Mouse (Mus musculus) cerebellum, postnatal 25 days (tissue): Measurements from ENCODE around the gene Rpn2.

Experiments
- DNase-seq, 2 experiments: peaks; one replicate each; pipeline ENCODE4 v3.0.0; 2021; ENCODE audit warnings: mixed read lengths in 2 of 2

The Rpn2 gene

DNA sequence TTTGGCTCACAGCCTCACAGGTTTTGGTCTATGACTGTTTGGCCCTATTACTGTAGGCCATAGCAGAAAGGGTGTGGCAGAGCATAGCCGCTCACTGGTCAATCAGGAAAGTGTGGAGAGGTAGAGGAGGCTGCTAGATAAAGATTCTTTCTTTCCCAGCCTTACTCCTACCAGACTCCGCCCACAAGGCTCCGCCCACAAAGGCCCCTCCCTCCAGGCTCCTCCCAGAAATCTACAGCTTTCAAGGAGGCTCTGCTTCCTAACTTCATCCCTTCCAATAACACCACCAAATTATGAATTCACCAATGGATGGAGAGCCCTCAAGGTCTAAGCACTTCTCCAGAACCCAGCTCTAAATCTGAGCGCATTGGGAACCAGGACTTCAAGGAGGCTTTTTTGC is 74.4 kb downstream of the Rpn2 start:
- DNase-seq = no peak

DNA sequence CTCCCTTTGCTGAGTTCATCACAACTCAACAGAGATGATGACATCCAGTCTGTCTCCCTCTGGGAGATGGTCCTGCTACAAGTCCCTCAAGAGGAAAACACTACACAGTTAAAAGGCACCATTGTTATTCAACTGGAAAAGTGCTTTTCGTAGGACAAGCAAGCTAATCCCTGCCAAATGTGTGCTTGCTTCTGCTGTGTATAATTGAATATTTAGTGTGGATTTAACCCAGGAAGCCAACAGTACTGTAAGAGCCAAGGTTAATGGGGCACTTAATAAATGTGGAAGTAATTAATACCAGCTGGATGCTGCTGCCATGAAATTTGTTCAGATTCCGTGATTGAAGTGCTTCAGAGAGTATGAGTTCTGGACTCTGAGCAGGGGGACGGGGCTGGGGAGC is 75.3 kb downstream of the Rpn2 start:
- no peak for DNase-seq

DNA sequence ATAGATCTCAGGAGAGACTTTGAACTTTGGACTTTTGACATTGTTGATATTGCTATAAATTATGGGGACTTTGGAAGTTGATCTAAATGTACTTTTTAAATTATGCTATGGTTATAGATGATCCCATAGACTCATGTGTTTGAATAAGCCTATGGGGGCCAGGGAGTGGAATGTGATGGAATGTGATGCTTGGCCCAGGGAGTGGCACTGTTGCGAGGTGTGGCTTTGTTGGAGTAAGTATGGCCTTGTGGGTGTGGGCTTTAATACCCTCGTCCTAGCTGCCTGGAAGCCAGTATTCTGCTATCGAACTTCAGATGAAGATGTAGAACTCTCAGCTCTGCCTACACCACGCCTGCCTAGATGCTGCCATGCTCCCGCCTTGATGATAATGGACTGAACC is 81.2 kb downstream of the Rpn2 start:
- no peak for DNase-seq

DNA sequence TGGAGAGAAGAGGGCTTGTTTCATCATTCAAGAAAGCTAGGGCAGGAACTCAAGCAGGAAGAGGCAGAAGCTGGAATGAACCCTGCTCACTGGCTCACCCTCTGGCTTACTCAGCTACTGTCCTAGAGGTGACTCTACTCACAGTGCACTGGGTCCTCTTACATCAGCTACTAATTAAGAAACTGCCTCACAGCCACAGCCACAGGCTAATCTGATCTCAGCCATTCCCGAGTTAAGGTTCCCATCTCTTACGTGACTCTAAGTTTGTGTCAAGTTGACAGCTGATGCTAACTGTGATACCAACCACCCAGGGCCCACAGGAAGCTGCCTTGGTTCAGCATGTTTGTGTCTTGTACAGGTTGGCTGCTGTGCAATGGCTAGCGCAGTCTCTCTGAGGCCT is 84.2 kb downstream of the Rpn2 start:
- no peak for DNase-seq

DNA sequence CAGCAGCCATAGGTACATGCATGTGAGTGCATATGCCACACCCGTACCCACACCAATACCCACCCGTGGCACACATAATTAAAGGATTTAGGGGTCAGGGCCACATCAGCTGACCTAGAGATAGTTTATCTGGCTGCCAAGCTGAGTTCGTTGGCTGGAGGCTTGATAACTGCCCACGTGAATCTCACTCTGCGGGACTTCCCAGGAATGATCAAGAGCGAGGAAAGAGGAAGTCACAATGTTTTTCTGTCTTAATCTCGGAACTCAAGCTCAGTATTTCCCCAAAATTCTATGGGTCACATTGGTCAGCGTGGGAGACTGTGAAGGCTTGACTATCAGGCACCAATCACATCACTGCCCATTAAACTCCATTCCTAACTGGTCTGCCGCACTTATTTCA is 87.9 kb downstream of the Rpn2 start:
- no peak for DNase-seq

DNA sequence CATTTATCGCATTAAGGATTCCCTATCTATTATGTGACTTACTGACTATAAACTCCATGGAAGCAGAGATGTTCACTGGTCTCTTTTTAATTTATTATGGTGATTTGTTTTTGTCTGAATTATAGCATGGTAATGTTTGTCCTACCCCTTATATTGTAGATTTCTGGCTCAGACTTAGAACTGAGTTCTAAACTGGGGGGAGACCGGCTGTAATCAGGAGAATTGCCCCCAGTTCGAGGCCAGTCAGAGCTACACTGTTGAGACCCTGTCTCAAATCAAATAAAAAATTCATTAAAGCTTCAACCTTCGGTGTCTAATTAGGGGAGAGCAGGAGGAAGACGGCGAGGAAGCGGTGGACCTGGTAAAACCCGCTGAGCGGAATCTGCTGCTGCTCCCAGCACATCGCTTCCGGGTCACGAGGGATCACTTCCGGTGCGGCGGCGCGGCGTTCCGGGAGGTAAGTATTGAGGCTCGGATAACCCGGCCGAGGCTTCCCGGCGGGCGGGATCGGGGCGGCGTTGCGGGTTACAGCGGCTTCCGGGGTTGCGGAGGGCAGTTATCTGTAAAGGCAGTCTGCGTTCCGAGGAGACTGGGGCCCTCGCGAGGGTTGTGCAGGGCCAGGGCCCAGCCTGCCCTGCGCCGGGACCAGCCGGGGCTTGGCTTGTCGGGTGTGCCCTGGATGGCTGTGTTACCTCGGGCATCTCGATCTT is 88.5 kb downstream of the Rpn2 start, which contains the start of gene Manbal:
Gene Manbal (plus strand): TSS at position 411 of the 710 bp plus-strand sequence.
- peak; percentile 98 to 99 for DNase-seq

DNA sequence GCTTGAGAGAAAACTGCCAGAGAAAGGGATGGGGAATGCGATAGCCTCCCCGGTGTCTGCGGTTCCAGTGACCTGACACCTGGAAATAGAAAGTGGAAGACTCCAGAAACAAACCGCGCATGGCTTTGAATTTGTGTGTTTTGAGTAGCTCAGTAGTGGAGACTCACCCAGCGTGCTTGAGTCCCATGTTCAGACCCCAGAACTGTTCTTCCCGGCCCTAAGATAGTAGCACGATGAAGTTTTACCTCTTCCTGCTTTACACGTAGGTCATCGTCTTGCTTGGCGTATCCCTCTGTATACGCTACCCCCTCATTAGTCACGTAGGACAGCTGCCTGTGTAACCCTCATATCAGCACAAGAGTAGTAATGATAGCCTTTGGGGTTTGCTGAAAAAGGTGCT is 89.2 kb downstream of the Rpn2 start:
- no peak for DNase-seq

DNA sequence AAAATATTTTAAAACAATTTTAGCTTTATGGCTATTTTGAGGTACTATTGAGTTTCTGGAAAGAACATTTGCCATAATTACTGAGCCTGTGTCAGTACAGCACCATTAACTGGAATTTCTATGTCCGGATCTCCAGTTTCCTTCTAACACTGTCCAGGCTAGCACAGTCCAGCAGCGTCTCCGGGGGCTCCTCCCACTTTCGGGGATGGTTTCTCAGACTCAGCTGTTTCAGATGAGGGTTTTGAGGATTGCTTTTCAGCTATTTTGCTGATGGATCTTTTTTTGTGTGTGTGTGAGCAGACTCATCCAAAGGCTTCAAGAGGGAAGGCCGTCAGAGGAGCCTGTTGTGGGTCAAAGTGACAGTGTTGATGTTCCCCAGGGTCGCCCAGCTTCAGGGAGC is 92.9 kb downstream of the Rpn2 start:
- no peak for DNase-seq

DNA sequence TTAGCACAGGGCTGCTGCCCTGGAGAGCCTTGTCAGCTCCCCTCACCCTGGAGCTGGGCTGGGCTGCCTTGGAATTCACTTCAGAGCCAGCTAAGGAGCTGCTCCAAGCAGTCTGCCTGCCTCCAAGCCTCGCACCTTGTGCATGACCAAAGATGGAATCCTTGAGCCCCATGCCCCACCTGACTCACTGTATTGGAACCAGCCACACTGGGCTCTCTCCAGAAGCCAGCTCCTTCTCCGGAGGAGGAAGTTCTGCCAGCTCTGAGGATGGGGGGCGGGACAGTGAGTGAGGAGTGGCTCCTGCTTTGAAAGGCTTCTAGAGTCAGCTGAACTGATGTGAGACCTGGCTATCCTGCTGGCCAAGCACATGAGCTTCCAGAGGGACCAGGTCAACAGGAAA is 94.9 kb downstream of the Rpn2 start:
- DNase-seq = no peak

DNA sequence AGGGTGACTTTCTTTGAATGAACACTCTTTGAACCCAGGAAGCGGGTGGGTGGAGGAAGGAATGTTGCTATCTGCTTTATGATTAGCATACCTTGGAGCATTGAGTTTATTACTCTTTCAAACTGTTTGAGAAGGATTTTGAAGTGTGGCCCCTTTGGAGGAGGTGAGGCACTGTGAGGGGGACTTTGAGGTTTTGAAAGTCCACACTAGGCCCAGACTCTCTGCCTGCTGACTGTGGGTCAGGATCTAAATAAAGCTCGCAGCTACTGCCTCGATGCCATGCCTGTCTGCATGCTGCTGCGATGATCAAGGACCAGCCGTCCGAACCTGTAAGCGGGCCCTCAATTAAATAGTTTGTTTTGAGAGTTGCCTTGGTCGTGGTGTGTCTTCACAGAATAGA is 96.2 kb downstream of the Rpn2 start:
- DNase-seq = no peak
